Mouse (Mus musculus): ENCODE data around the gene Rabep2.

GRCm38 (mm10) chr7:126474993-126475581, 46.5 kb downstream of the Rabep2 start, which contains the start of gene Sh2b1:
- TF ChIP-seq CTCF (IDR thresholded peaks at IDR 0.05; ENCODE audit: low read depth, low read length) (no peak), POLR2AphosphoS5 (IDR thresholded peaks at IDR 0.05; ENCODE audit: insufficient replicate concordance, low read depth, low read length) (no peak), TAL1 (conservative IDR thresholded peaks at IDR 0.05; ENCODE audit: low read depth, low read length) (no peak), GATA1 (IDR thresholded peaks at IDR 0.05; ENCODE audit: borderline replicate concordance, low read length) (no peak), GATA2 (IDR thresholded peaks at IDR 0.05; ENCODE audit: borderline replicate concordance, low read depth, low read length) (no peak)

All from G1E (cell line).